Mouse (Mus musculus): ENCODE results near the gene Gpr4.

DNA sequence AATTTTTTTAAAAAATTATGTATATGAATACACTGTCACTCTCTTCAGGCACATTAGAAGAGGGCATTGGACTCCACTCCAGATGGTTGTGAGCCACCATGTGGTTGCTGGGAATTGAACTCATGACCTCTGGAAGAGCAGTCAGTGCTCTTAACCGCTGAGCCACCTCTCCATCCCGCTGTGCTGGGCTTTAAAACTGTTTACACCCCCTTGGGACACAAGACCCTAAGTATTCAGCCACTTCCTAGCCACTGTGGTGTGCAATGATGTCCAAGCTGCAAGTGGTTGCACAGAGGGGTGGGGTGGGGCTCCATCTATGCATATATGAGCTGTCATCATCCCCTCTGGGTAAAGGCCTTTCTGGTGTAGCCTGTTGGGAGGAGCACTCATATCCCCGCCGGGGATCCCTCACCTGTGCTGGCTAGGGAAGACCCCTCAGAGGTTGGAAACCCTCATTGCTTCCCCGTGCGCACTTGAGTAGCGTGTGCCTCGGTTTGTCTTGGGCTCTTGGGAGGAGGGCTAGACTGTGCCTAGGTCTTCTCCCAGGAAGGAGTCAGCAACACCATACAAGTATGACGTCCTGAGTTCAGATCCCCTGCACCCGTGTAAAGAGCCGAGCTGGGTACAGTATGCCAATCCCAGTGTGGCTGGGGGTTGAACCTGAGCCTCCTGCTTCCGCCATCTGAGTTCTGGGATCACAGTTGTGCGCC is 4.0 kb upstream of the Gpr4 start:
- no peak for TF ChIP-seq ZC3H11A (IDR thresholded peaks at IDR 0.05; ENCODE audit: borderline replicate concordance, low read depth, low read length)
- TF ChIP-seq HCFC1 (IDR thresholded peaks at IDR 0.05; ENCODE audit: borderline replicate concordance, insufficient read depth, low read length), result no peak
- no peak for TF ChIP-seq MAFK (IDR thresholded peaks at IDR 0.05; ENCODE audit: insufficient read depth, low read depth, low read length)
- TF ChIP-seq CHD2 (IDR thresholded peaks at IDR 0.05; ENCODE audit: low read depth, low read length), result no peak
